Mouse (Mus musculus) MEL (cell line): ENCODE results near the gene Tnfrsf11a. TPM values are rescaled to one million over a fixed set of nuclear protein-coding genes. Genes with fewer than 3 reads are reported as not detected.

Experiments used
- DNase-seq: peaks from one replicate; pipeline ENCODE4 v3.0.0; 2011; ENCODE audit warnings: low read depth, low spot score
- H3K27ac ChIP-seq: 2 replicates; pipeline ENCODE4 v1.5.1; 2012; ENCODE audit warnings: low read depth, mild to moderate bottlenecking, control low read depth, low read length, moderate library complexity; ENCODE audit not compliant: control insufficient read depth
- H3K27me3 ChIP-seq, 2 experiments: fragments of 150-350 bp in 1 of 2; sonication (generic) in 1 of 2; 2 replicates each; pipeline ENCODE4 v1.6.1; 2012; ENCODE audit warnings: low read length in 2 of 2, mild to moderate bottlenecking in 2 of 2, improper control_type of control experiment in 1 of 2, moderate library complexity in 1 of 2; ENCODE audit not compliant: insufficient read depth in 2 of 2, control insufficient read depth in 1 of 2
- H3K36me3 ChIP-seq, 2 experiments: 2 replicates each; pipeline ENCODE4 v1.6.1; 2012 to 2014; ENCODE audit warnings: low read length in 2 of 2, improper control_type of control experiment in 1 of 2, inconsistent platforms in 1 of 2, mild to moderate bottlenecking in 1 of 2; ENCODE audit not compliant: insufficient read depth in 2 of 2, control insufficient read depth in 1 of 2
- H3K4me1 ChIP-seq, 2 experiments: fragments of 150-350 bp in 1 of 2; sonication (generic) in 1 of 2; 2 replicates each; pipeline ENCODE4 v1.6.1; 2012; ENCODE audit warnings: low read length in 2 of 2, improper control_type of control experiment in 1 of 2, mild to moderate bottlenecking in 1 of 2; ENCODE audit not compliant: insufficient read depth in 2 of 2, control insufficient read depth in 1 of 2
- H3K4me3 ChIP-seq, 2 experiments: fragments of 150-350 bp in 1 of 2; sonication (generic) in 1 of 2; 2 replicates each; pipeline ENCODE4 v1.5.1; 2012; ENCODE audit warnings: low read depth in 2 of 2, low read length in 2 of 2, mild to moderate bottlenecking in 2 of 2, moderate library complexity in 2 of 2, control low read depth in 1 of 2, improper control_type of control experiment in 1 of 2; ENCODE audit not compliant: control insufficient read depth in 1 of 2, insufficient read depth in 1 of 2
- H3K79me2 ChIP-seq: 2 replicates; pipeline ENCODE4 v1.6.1; 2012; ENCODE audit warnings: mild to moderate bottlenecking, low read length, moderate library complexity; ENCODE audit not compliant: control insufficient read depth, poor library complexity, insufficient read depth
- H3K9ac ChIP-seq: 2 replicates; pipeline ENCODE4 v1.6.1; 2012; ENCODE audit warnings: low read depth, mild to moderate bottlenecking, control low read depth, low read length, moderate library complexity; ENCODE audit not compliant: control insufficient read depth, poor library complexity, severe bottlenecking
- H3K9me3 ChIP-seq: fragments of 150-350 bp; sonication (generic); replicated peaks from 2 replicates; pipeline ENCODE4 v1.6.1; 2012; ENCODE audit warnings: mild to moderate bottlenecking, low read length, improper control_type of control experiment, moderate library complexity; ENCODE audit not compliant: insufficient read depth
- CHD1 ChIP-seq: IDR thresholded peaks from 2 replicates; pipeline ENCODE4 v1.6.1; 2012; ENCODE audit warnings: low read depth, mild to moderate bottlenecking, inconsistent platforms, low read length, improper control_type of control experiment
- CTCF ChIP-seq, 3 experiments: IDR thresholded peaks in 2 of 3; conservative IDR thresholded peaks in 1 of 3; 2 replicates each; pipeline ENCODE4 v1.5.1; 2011 to 2012; ENCODE audit warnings: low read length in 3 of 3, low read depth in 2 of 3, mild to moderate bottlenecking in 2 of 3, improper control_type of control experiment in 1 of 3, inconsistent platforms in 1 of 3, mixed read lengths in 1 of 3, moderate library complexity in 1 of 3; ENCODE audit not compliant: control insufficient read depth in 1 of 3, insufficient read depth in 1 of 3, poor library complexity in 1 of 3, severe bottlenecking in 1 of 3
- EP300 ChIP-seq, 2 experiments: IDR thresholded peaks; 2 replicates each; pipeline ENCODE4 v1.6.1; 2011; ENCODE audit warnings: improper control_type of control experiment in 2 of 2, low read length in 2 of 2, low read depth in 1 of 2, mild to moderate bottlenecking in 1 of 2
- GABPA ChIP-seq: IDR thresholded peaks from 2 replicates; pipeline ENCODE4 v1.6.1; 2012; ENCODE audit warnings: low read depth, mild to moderate bottlenecking, inconsistent platforms, low read length, improper control_type of control experiment, moderate library complexity
- GATA1 ChIP-seq: IDR thresholded peaks from 2 replicates; pipeline ENCODE4 v1.6.1; 2011; ENCODE audit warnings: low read depth, low read length, improper control_type of control experiment
- HCFC1 ChIP-seq: IDR thresholded peaks from 2 replicates; pipeline ENCODE4 v1.6.1; 2012; ENCODE audit warnings: low read depth, mild to moderate bottlenecking, inconsistent platforms, low read length, improper control_type of control experiment, moderate library complexity
- JUND ChIP-seq: IDR thresholded peaks from 2 replicates; pipeline ENCODE4 v1.6.1; 2011; ENCODE audit warnings: low read depth, mild to moderate bottlenecking, improper control_type of control experiment, low read length
- MAX ChIP-seq: IDR thresholded peaks from 2 replicates; pipeline ENCODE4 v1.6.1; 2011; ENCODE audit warnings: low read length, improper control_type of control experiment
- MEF2A ChIP-seq: IDR thresholded peaks from 2 replicates; pipeline ENCODE4 v1.6.1; 2014; ENCODE audit warnings: low read depth, mild to moderate bottlenecking, inconsistent platforms, low read length, improper control_type of control experiment; ENCODE audit not compliant: poor library complexity, insufficient replicate concordance, severe bottlenecking; ENCODE audit errors: extremely low read depth
- MXI1 ChIP-seq: IDR thresholded peaks from 2 replicates; pipeline ENCODE4 v1.6.1; 2011; ENCODE audit warnings: mild to moderate bottlenecking, low read depth, low read length, improper control_type of control experiment
- NRF1 ChIP-seq: IDR thresholded peaks from 2 replicates; pipeline ENCODE4 v1.6.1; 2014; ENCODE audit warnings: low read depth, mild to moderate bottlenecking, inconsistent platforms, low read length, improper control_type of control experiment, moderate library complexity; ENCODE audit not compliant: poor library complexity, insufficient read depth, severe bottlenecking
- POLR2A ChIP-seq, 2 experiments: IDR thresholded peaks; 2 replicates each; pipeline ENCODE4 v1.6.1; 2011 to 2012; ENCODE audit warnings: low read length in 2 of 2, mild to moderate bottlenecking in 2 of 2, control low read depth in 1 of 2, improper control_type of control experiment in 1 of 2, low read depth in 1 of 2, moderate library complexity in 1 of 2; ENCODE audit not compliant: control insufficient read depth in 1 of 2, insufficient read depth in 1 of 2, poor library complexity in 1 of 2
- POLR2AphosphoS2 ChIP-seq: IDR thresholded peaks from 2 replicates; pipeline ENCODE4 v1.6.1; 2011; ENCODE audit warnings: low read length, improper control_type of control experiment
- POLR2AphosphoS5 ChIP-seq: IDR thresholded peaks from 2 replicates; pipeline ENCODE4 v1.6.1; 2012; ENCODE audit warnings: low read depth, borderline replicate concordance, mild to moderate bottlenecking, inconsistent platforms, low read length, moderate library complexity, mixed read lengths
- RAD21 ChIP-seq: IDR thresholded peaks from 2 replicates; pipeline ENCODE4 v1.6.1; 2011; ENCODE audit warnings: mild to moderate bottlenecking, low read depth, low read length, improper control_type of control experiment
- TAL1 ChIP-seq: IDR thresholded peaks from 2 replicates; pipeline ENCODE4 v1.6.1; 2012; ENCODE audit warnings: mild to moderate bottlenecking, inconsistent platforms, low read length, moderate library complexity, mixed read lengths
- TBP ChIP-seq: IDR thresholded peaks from 2 replicates; pipeline ENCODE4 v1.8.0; 2011; ENCODE audit warnings: low read depth, low read length, improper control_type of control experiment
- TCF12 ChIP-seq: IDR thresholded peaks from 2 replicates; pipeline ENCODE4 v1.6.1; 2014; ENCODE audit warnings: low read depth, mild to moderate bottlenecking, inconsistent platforms, low read length, improper control_type of control experiment, moderate library complexity
- USF1 ChIP-seq: IDR thresholded peaks from 2 replicates; pipeline ENCODE4 v1.6.1; 2014; ENCODE audit warnings: low read depth, mild to moderate bottlenecking, inconsistent platforms, low read length, improper control_type of control experiment, moderate library complexity
- USF2 ChIP-seq, 2 experiments: IDR thresholded peaks; 2 replicates each; pipeline ENCODE4 v1.6.1; 2011 to 2012; ENCODE audit warnings: improper control_type of control experiment in 2 of 2, low read length in 2 of 2, borderline replicate concordance in 1 of 2, inconsistent platforms in 1 of 2, low read depth in 1 of 2, mild to moderate bottlenecking in 1 of 2; ENCODE audit not compliant: insufficient read depth in 1 of 2
- ZMIZ1 ChIP-seq: IDR thresholded peaks from 2 replicates; pipeline ENCODE4 v1.6.1; 2012; ENCODE audit warnings: low read depth, mild to moderate bottlenecking, inconsistent platforms, low read length, improper control_type of control experiment, moderate library complexity
- polyA plus RNA-seq, 2 experiments: library from polyadenylated mRNA; stranded (reverse) in 1 of 2; unstranded in 1 of 2; fragments of >175 nt in 1 of 2; fragments of >200 nt in 1 of 2; gene quantifications; 2 replicates each; pipeline versions ENCODE4 v1.2.1 to v1.2.4; 2012; ENCODE audit warnings: low replicate concordance in 2 of 2, low read depth in 1 of 2; ENCODE audit not compliant: insufficient read length in 2 of 2, insufficient read depth in 1 of 2, missing spikeins in 1 of 2
- total RNA-seq: library from RNA; depleted of rRNA; stranded (reverse); fragments of 300-350 nt; gene quantifications from 2 replicates; pipeline ENCODE4 v1.2.3, GENCODE M21; 2012

Tnfrsf11a gene
- total and polyA plus RNA-seq, 3 experiments: not detected

DNA sequence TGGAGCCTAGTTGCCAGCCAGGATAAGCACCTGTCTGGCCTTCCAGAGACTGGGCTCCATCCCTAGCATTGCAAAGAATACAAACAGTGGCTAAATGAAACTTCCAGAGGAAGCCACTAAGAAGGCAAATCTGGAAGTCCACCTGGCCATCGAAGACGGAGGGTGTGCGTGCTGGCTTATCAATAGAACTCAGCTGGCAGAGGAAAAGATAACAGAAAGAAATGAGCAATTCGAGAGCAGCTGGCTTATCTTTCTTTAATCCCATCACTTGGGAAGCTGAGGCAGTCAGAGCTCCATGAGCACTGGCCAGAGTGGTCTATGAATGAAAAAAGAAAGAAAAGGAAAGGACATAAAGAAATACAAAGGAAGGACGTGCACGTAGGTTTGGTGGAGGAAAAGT lies 20.1 kb downstream of the Tnfrsf11a start:
- no peaks in the 10 kb centered on the region for H3K9me3 ChIP-seq
- H3K4me1 ChIP-seq: peaks cover 0 to 8% of the 10 kb centered on the region in 2 experiments; a peak in 3 of 4 replicates
- H3K27ac ChIP-seq: no peak overlapping the region
- TF ChIP-seq TCF12 (peak; percentile 51; the same call in 1 of the 2 replicates), EP300 (IDR thresholded peaks at IDR 0.05; ENCODE audit: low read depth in 1 of 2, low read length in 2 of 2) (peak in 1 of 2 experiments; percentile 29; a peak in 1 of 4 replicates), ZMIZ1 (no peak), MAX (no peak), GATA1 (peak; percentile 20; the same call in 1 of the 2 replicates)
- no peaks in the 10 kb centered on the region for H3K79me2 ChIP-seq
- H3K9ac ChIP-seq: no peak overlapping the region
- H3K36me3 ChIP-seq: no peaks in the 10 kb centered on the region; a peak in 1 of 4 replicates
- no peak for DNase-seq
- no peak overlapping the region for H3K4me3 ChIP-seq
- peaks cover 0 to 1% of the 10 kb centered on the region in 2 experiments; a peak in 1 of 4 replicates for H3K27me3 ChIP-seq

DNA sequence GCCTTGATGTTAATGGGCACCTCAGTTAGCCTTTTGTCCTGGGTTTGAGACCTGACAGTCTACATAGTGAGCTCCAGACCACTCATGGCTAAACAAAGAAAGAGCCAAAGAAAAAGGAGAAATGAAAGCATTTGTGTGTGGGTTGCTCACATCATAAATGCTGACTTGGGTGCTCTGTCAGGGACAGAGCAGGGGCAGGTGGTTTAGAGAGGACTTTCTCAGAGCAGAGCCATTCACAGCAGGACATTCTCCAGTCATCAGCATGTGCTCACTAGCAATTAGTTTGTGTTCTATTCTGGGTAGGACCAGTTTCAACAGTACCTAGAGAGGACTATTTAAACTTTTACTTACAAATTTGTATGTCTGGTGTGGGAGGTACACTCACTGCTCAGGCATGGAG lies 20.7 kb downstream of the Tnfrsf11a start:
- H3K9ac ChIP-seq: no peak overlapping the region
- peaks cover 0 to 10% of the 10 kb centered on the region in 2 experiments; a peak in 3 of 4 replicates for H3K4me1 ChIP-seq
- H3K36me3 ChIP-seq: no peaks in the 10 kb centered on the region; a peak in 1 of 4 replicates
- H3K27ac ChIP-seq: no peak overlapping the region
- H3K27me3 ChIP-seq: peaks cover 0 to 1% of the 10 kb centered on the region in 2 experiments; a peak in 1 of 4 replicates
- H3K9me3 ChIP-seq: no peaks in the 10 kb centered on the region
- no peak for DNase-seq
- H3K79me2 ChIP-seq: no peaks in the 10 kb centered on the region
- no peak for TF ChIP-seq CTCF (IDR thresholded peaks at IDR 0.05 in 2 of 3, conservative IDR thresholded peaks at IDR 0.05 in 1 of 3; ENCODE audit: control insufficient read depth in 1 of 3, insufficient read depth in 1 of 3, low read depth in 2 of 3, low read length in 3 of 3, poor library complexity in 1 of 3, severe bottlenecking in 1 of 3)
- no peak for TF ChIP-seq HCFC1
- TF ChIP-seq POLR2AphosphoS2: no peak
- TF ChIP-seq POLR2A (IDR thresholded peaks at IDR 0.05; ENCODE audit: control insufficient read depth in 1 of 2, insufficient read depth in 1 of 2, low read depth in 1 of 2, low read length in 2 of 2, poor library complexity in 1 of 2): no peak
- no peak for TF ChIP-seq TBP
- TF ChIP-seq POLR2AphosphoS5: no peak
- no peak for TF ChIP-seq MEF2A
- no peak for TF ChIP-seq GABPA
- no peak for TF ChIP-seq MXI1
- TF ChIP-seq TCF12: no peak
- no peak for TF ChIP-seq RAD21
- no peak for TF ChIP-seq GATA1
- TF ChIP-seq JUND: no peak
- no peak for TF ChIP-seq MAX
- TF ChIP-seq USF2 (IDR thresholded peaks at IDR 0.05; ENCODE audit: borderline replicate concordance in 1 of 2, insufficient read depth in 1 of 2, low read depth in 1 of 2, low read length in 2 of 2): no peak
- TF ChIP-seq USF1: no peak
- no peak for TF ChIP-seq TAL1
- TF ChIP-seq CHD1: no peak
- TF ChIP-seq NRF1: no peak
- no peak overlapping the region for H3K4me3 ChIP-seq
